ENCODE assay signal across 8 mouse cellular contexts in genomic region chr16:92019141-92020118, GRCm38 (mm10). TPM values are rescaled to one million over a fixed set of nuclear protein-coding genes. Genes with fewer than 3 reads are reported as not detected.
DNase-seq lines count a peak whose midpoint lies in the region; ATAC-seq and TF ChIP-seq lines count a peak whose summit lies in the region.

No protein-coding gene starts in this region.

- TF ChIP-seq CTCF in testis, adult 2 months (IDR thresholded peaks at IDR 0.05; ENCODE audit: control insufficient read depth, insufficient read depth, insufficient replicate concordance, low read depth, low read length), result no peak
- no peak for TF ChIP-seq CTCF in liver, postnatal 0 days (IDR thresholded peaks at IDR 0.05; ENCODE audit: low read depth)

- no peaks in the 10 kb centered on the region for H3K9me3 ChIP-seq in embryonic facial prominence, embryonic 12.5 days
- H3K9me3 ChIP-seq in heart, embryonic 16.5 days (replicated peaks; ENCODE audit: control insufficient read depth, low read length), result 0 out of 2 replicates have a peak, but pooled peaks cover 2% of the 10 kb centered on the region
- H3K9me3 ChIP-seq in liver, postnatal 0 days (ENCODE audit: low read length), result no peaks in the 10 kb centered on the region
- no peaks in the 10 kb centered on the region for H3K9me3 ChIP-seq in neural tube, embryonic 12.5 days

- H3K4me2 ChIP-seq in embryonic facial prominence, embryonic 12.5 days (replicated peaks), result peak overlapping the region; percentile 47
- H3K4me2 ChIP-seq in heart, embryonic 16.5 days (ENCODE audit: low read depth, low read length), result peak overlapping the region; percentile 79
- peak overlapping the region; percentile 64 for H3K4me2 ChIP-seq in liver, postnatal 0 days (ENCODE audit: low read depth, low read length)
- H3K4me2 ChIP-seq in neural tube, embryonic 12.5 days (replicated peaks), result peak overlapping the region; percentile 59

- TF ChIP-seq EP300 in liver, postnatal 0 days (IDR thresholded peaks at IDR 0.05; ENCODE audit: low read depth), result no peak

- H3K36me3 ChIP-seq in testis, adult 2 months (ENCODE audit: control insufficient read depth, insufficient read depth, low read length), result no peaks in the 10 kb centered on the region
- H3K36me3 ChIP-seq in embryonic facial prominence, embryonic 12.5 days, result no peaks in the 10 kb centered on the region
- H3K36me3 ChIP-seq in heart, embryonic 16.5 days (ENCODE audit: control insufficient read depth, insufficient read depth), result no peaks in the 10 kb centered on the region
- no peaks in the 10 kb centered on the region for H3K36me3 ChIP-seq in liver, postnatal 0 days (replicated peaks; ENCODE audit: insufficient read depth, low read length)
- no peaks in the 10 kb centered on the region for H3K36me3 ChIP-seq in neural tube, embryonic 12.5 days

- H3K27me3 ChIP-seq in testis, adult 2 months (ENCODE audit: control insufficient read depth, insufficient read depth, low read length), result no peaks in the 10 kb centered on the region
- no peaks in the 10 kb centered on the region for H3K27me3 ChIP-seq in embryonic facial prominence, embryonic 12.5 days
- no peaks in the 10 kb centered on the region for H3K27me3 ChIP-seq in heart, embryonic 16.5 days (ENCODE audit: control insufficient read depth, insufficient read depth, low read length)
- H3K27me3 ChIP-seq in liver, postnatal 0 days (ENCODE audit: insufficient read depth, low read length), result no peaks in the 10 kb centered on the region
- no peaks in the 10 kb centered on the region for H3K27me3 ChIP-seq in neural tube, embryonic 12.5 days (replicated peaks)

- H3K4me3 ChIP-seq in testis, adult 2 months (ENCODE audit: control insufficient read depth, low read depth, low read length), result peak overlapping the region; percentile 59
- peak overlapping the region; percentile 27 for H3K4me3 ChIP-seq in embryonic facial prominence, embryonic 12.5 days
- H3K4me3 ChIP-seq in heart, embryonic 16.5 days (ENCODE audit: low read length), result peak overlapping the region; percentile 54
- H3K4me3 ChIP-seq in liver, postnatal 0 days (ENCODE audit: low read depth, low read length), result peak overlapping the region; percentile 34
- H3K4me3 ChIP-seq in neural tube, embryonic 12.5 days, result peak overlapping the region; percentile 21; the same call in 1 of the 2 replicates

- H3K27ac ChIP-seq in testis, adult 2 months (ENCODE audit: control insufficient read depth, insufficient read depth, low read depth, low read length), result peak overlapping the region; percentile 67
- peak overlapping the region; percentile 60 for H3K27ac ChIP-seq in embryonic facial prominence, embryonic 12.5 days
- peak overlapping the region; percentile 77 for H3K27ac ChIP-seq in heart, embryonic 16.5 days (ENCODE audit: low read length)
- peak overlapping the region; percentile 44; the same call in 1 of the 2 replicates for H3K27ac ChIP-seq in liver, postnatal 0 days (ENCODE audit: low read depth)
- H3K27ac ChIP-seq in neural tube, embryonic 12.5 days, result no peak overlapping the region

- no peak for ATAC-seq in embryonic facial prominence, embryonic 12.5 days (ENCODE audit: insufficient number of reproducible peaks, insufficient read depth, low FRiP score, low TSS enrichment)
- ATAC-seq in heart, embryonic 16.5 days (replicated peaks; ENCODE audit: extremely low read depth, insufficient read depth, low FRiP score), result 0 out of 2 replicates have a peak, but pooled peaks have one; percentile 43
- no peak for ATAC-seq in liver, postnatal 0 days
- ATAC-seq in neural tube, embryonic 12.5 days (ENCODE audit: low FRiP score, low read depth), result peak; percentile 82

- TF ChIP-seq POLR2A in testis, adult 2 months (IDR thresholded peaks at IDR 0.05; ENCODE audit: control insufficient read depth, low read depth, low read length), result no peak

- no peak for DNase-seq in testis, postnatal 14 days (ENCODE audit: low spot score)
- DNase-seq in kidney, postnatal 10 days, result peak; percentile 74
- DNase-seq in liver, postnatal 0 days, result peak; percentile 29
- DNase-seq in thymus, postnatal 14 days, result peak; percentile 75

- peak overlapping the region; percentile 39; the same call in 1 of the 2 replicates for H3K9ac ChIP-seq in embryonic facial prominence, embryonic 12.5 days
- peak overlapping the region; percentile 71 for H3K9ac ChIP-seq in heart, embryonic 16.5 days (ENCODE audit: low read length)
- peak overlapping the region; percentile 46 for H3K9ac ChIP-seq in liver, postnatal 0 days (replicated peaks)
- 0 out of 2 replicates have a peak overlapping the region, but pooled peaks have one; percentile 48 for H3K9ac ChIP-seq in neural tube, embryonic 12.5 days

- peaks cover 5% of the 10 kb centered on the region for H3K4me1 ChIP-seq in testis, adult 2 months (ENCODE audit: control insufficient read depth, insufficient read depth, low read length)
- peaks cover 13% of the 10 kb centered on the region for H3K4me1 ChIP-seq in embryonic facial prominence, embryonic 12.5 days
- peaks cover 10% of the 10 kb centered on the region; the same call in 1 of the 2 replicates for H3K4me1 ChIP-seq in heart, embryonic 16.5 days (ENCODE audit: control insufficient read depth, insufficient read depth, low read length)
- peaks cover 5% of the 10 kb centered on the region for H3K4me1 ChIP-seq in liver, postnatal 0 days (ENCODE audit: insufficient read depth)
- H3K4me1 ChIP-seq in neural tube, embryonic 12.5 days, result 0 out of 2 replicates have a peak, but pooled peaks cover 7% of the 10 kb centered on the region

- 11% methylated on average over 26 of the region's 26 CpGs for WGBS in embryonic facial prominence, embryonic 12.5 days
- WGBS in heart, embryonic 16.5 days, result 6% methylated on average over 26 of the region's 26 CpGs
- 6% methylated on average over 26 of the region's 26 CpGs for WGBS in liver, postnatal 0 days (ENCODE audit: insufficient replicate concordance)
- WGBS in neural tube, embryonic 12.5 days, result 7% methylated on average over 26 of the region's 26 CpGs

RNA-seq across cellular contexts. Expression of gene Mrps6, which starts 38.6 kb away (rescaled TPM):
- polyA plus RNA-seq in testis, adult 2 months (2012; rRNA removed), result 19.2 and 22.9 TPM in 2 replicates
- polyA plus RNA-seq in embryonic facial prominence, embryonic 12.5 days (2016; fragmentation: Nextera tagmentation; extraction: Ambion mirVana), result 106 and 113 TPM in 2 replicates
- polyA plus RNA-seq in heart, embryonic 16.5 days (2015; fragmentation: Nextera tagmentation; extraction: Ambion mirVana), result 105 and 128 TPM in 2 replicates
- polyA plus RNA-seq in liver, postnatal 0 days (2015; fragmentation: Nextera tagmentation; extraction: Ambion mirVana), result 41.3 and 41.4 TPM in 2 replicates
- 126 and 133 TPM in 2 replicates for polyA plus RNA-seq in neural tube, embryonic 12.5 days (2016; fragmentation: Nextera tagmentation; extraction: Ambion mirVana)

RNA-seq across cellular contexts. Expression of gene Gm49711, which starts 38.7 kb away (rescaled TPM):
- not detected in 2 replicates for polyA plus RNA-seq in testis, adult 2 months (2012; rRNA removed)
- polyA plus RNA-seq in embryonic facial prominence, embryonic 12.5 days (2016; fragmentation: Nextera tagmentation; extraction: Ambion mirVana), result 0.35 TPM in 1 of 2 replicates, not detected in the other
- polyA plus RNA-seq in heart, embryonic 16.5 days (2015; fragmentation: Nextera tagmentation; extraction: Ambion mirVana), result not detected in 2 replicates
- polyA plus RNA-seq in liver, postnatal 0 days (2015; fragmentation: Nextera tagmentation; extraction: Ambion mirVana), result not detected in 2 replicates
- polyA plus RNA-seq in neural tube, embryonic 12.5 days (2016; fragmentation: Nextera tagmentation; extraction: Ambion mirVana), result 0.47 and 0.96 TPM in 2 replicates

RNA-seq across cellular contexts. Expression of gene Slc5a3, which starts 38.7 kb away (rescaled TPM):
- 2.1 and 3.9 TPM in 2 replicates for polyA plus RNA-seq in testis, adult 2 months (2012; rRNA removed)
- 11.7 and 11.8 TPM in 2 replicates for polyA plus RNA-seq in embryonic facial prominence, embryonic 12.5 days (2016; fragmentation: Nextera tagmentation; extraction: Ambion mirVana)
- 3.5 TPM in 2 replicates for polyA plus RNA-seq in heart, embryonic 16.5 days (2015; fragmentation: Nextera tagmentation; extraction: Ambion mirVana)
- polyA plus RNA-seq in liver, postnatal 0 days (2015; fragmentation: Nextera tagmentation; extraction: Ambion mirVana), result 0.53 and 0.82 TPM in 2 replicates
- 13.1 and 13.6 TPM in 2 replicates for polyA plus RNA-seq in neural tube, embryonic 12.5 days (2016; fragmentation: Nextera tagmentation; extraction: Ambion mirVana)

Comparison
In these comparisons a context has a peak if more than half of its experiments do, and no peak if none do; other contexts are left out.
1. ATAC-seq: peak in heart, embryonic 16.5 days (single experiment) and neural tube, embryonic 12.5 days (single experiment); none in embryonic facial prominence, embryonic 12.5 days (single experiment) and liver, postnatal 0 days (single experiment).
2. Peak in every context shown above with its lines, with median percentiles within 50 percentile points of each other: H3K4me3 ChIP-seq, H3K4me2 ChIP-seq and H3K9ac ChIP-seq.